Mouse (Mus musculus): ENCODE data around the gene Gpsm3.

GRCm38 (mm10) chr17:34578070-34578469 lies 11.5 kb upstream of the Gpsm3 start:
- TF ChIP-seq E2F4 (IDR thresholded peaks at IDR 0.05; ENCODE audit: insufficient read depth) (no peak), POLR2AphosphoS2 (IDR thresholded peaks at IDR 0.05; ENCODE audit: insufficient read length, low read depth) (no peak), POLR2A (IDR thresholded peaks at IDR 0.05; ENCODE audit: insufficient read length, low read depth) (no peak), MAX (IDR thresholded peaks at IDR 0.05; ENCODE audit: low read depth) (no peak), MYOD1 (IDR thresholded peaks at IDR 0.05; ENCODE audit: control insufficient read depth in 1 of 3, insufficient read length in 2 of 3, low read depth in 2 of 3) (no peak)

Data from myocyte (in vitro differentiated cells).